Mouse (Mus musculus): Measurements from ENCODE around the gene Ppm1j.
"Not testable (repeated sequence)": the region's sequence is repeated elsewhere in the genome, so short reads cannot be mapped to it uniquely, and the experiment has no call there.

Ppm1j gene

DNA sequence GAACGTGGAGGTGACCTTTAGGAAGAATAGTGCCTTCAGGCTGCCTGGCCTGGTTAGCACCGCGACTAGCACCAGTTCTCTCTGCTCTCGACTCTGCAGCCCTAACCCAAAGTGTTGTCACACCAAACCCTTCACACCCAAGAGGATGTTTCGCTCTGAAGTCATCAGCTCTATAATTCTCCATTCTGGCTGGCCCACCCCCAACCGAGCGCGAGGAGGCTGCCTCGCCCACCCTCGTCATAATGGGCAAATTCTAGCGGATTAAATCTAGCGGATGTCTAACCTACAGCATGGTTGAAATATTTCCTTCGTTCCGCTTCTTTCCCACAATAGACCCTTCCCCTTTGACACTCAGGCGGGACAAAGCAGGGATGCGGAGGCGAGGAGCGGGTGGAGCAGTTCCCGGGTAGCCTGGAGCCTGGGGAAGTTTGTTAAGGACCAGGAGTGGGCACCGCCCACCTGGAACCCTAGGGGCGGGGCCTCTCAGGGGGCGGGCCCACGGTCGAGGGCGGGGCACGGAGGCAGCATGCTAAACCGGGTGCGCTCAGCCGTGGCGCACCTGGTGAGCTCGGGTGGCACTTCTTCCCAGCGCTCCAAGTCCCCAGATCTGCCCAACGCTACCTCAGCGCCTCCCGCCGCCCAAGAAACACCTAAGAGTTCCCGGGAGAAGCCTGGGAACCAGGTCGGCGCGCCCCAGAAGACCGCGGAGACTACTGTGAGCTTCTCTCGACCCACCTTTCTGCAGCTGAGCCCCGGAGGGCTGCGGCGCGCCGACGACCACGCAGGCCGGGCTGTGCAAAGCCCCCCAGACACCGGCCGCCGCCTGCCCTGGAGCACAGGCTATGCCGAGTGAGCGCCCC is at the start of gene Ppm1j:
Gene Ppm1j (plus strand): TSS at position 496 of the 860 bp plus-strand sequence.
- DNase-seq, result peak; percentile 85 to 91

- DNase-seq, result no peak
Observed at GRCm38 (mm10) chr3:104732907-104733306, 47.9 kb upstream of the Ppm1j start.

DNA sequence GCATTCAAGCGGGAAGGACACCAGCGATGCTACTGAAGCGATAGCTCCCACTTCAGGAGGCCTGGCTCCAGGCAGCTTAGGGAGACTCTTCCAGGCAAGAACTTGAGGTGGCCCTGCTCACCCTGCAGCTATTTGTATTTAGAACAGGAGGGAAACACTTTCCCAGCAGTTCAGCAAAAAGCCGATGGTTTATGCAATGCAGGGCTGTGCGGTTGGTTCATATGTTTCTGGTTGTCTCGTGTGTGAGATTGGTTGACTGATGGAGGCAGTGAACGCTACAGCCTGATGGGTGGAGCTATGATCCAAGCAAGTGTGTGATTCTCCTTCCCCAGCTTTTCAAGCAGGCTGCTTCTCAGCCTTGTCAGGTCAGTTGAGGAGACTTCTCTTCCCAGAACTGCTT is 46.2 kb upstream of the Ppm1j start:
- DNase-seq, result no peak

DNA sequence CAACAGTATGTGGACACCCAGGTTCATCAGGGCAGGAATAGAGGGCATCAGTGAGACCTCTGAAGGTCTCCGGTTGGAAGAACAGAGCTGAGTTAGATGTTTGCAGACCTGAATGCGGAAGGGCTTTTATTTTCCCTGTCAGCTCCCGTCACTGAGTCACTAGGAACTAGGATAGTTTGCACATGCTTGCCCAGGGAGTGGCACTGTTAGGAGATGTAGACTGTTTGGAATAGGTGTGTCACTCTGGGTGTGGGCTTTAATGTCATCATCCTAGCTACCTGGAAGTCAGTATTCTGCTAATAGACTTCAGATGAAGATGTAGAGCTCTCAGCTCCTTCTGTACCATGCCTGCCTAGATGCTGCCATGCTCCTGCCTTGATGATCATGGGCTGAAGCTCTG is 38.9 kb upstream of the Ppm1j start:
- DNase-seq, result no peak

- no peak for DNase-seq
Observed at GRCm38 (mm10) chr3:104743161-104743560, 37.7 kb upstream of the Ppm1j start.

GRCm38 (mm10) chr3:104743864-104744263 is 37.0 kb upstream of the Ppm1j start:
- no peak for DNase-seq

DNA sequence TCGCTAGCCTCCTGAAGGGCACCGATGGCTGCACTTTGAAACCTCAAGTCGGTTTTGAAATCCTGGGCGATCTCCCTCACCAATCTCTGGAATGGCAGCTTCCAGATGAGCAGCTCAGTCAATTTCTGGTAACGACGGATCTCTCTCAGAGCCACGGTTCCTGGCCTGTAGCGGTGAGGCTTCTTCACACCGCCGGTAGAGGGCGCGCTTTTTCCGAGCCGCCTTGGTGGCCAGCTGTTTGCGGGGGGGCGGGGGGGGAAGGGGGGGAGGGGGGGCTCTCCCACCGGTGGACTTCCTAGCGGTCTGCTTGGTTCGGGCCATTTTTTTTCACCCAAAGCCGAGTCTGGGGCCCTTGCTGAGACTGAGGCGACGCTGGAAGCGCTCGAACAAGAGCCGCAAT is 28.0 kb upstream of the Ppm1j start:
- DNase-seq, result peak; percentile 44 to 52

DNA sequence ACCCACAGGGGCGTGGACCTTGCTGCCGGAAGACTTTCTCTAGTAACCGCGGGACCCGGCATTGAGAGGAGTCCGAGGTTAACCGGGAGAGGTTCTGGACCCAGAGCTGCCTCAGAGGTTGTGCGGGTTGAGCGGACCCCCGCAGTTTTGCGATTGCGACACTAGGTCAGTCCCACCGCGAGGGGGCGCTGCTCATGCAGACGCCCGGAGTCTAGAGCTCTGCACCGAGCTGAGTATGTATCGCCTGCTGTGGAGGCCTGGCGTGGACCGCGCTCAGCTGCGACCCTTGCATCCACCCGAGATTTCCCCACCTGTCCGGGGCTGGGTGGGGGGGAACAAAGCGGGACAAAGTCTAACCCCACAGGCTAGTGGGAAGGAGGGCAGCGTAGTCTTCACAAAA is 22.4 kb upstream of the Ppm1j start:
- DNase-seq, result peak; percentile 85 to 89

GRCm38 (mm10) chr3:104758869-104759268 is 22.0 kb upstream of the Ppm1j start:
- no peak for DNase-seq

GRCm38 (mm10) chr3:104762103-104762863 is 18.6 kb upstream of the Ppm1j start:
- not testable (repeated sequence) for DNase-seq

GRCm38 (mm10) chr3:104765021-104765420 is 15.8 kb upstream of the Ppm1j start:
- peak; percentile 43 to 48 for DNase-seq

GRCm38 (mm10) chr3:104767141-104767540 is 13.7 kb upstream of the Ppm1j start:
- DNase-seq, result no peak

DNA sequence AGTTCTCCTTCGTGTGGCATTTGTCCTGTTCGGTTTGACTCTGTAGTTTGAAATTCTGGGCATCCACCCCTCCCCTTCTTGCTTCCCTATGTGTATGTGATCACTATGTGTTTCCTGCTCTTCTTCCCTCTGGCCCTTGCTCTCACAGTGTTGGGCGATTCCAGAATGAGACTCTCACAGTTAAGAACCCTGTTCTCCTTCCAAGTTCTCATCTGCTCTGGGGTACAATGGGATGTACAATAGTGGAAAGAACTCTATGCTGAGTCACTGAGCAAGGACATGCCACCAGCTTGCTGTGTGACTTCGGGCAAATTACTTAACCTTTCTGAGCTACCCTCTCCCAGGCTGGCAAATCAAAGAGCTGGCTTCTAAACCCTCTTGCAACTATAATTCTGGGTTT is 13.1 kb upstream of the Ppm1j start:
- DNase-seq, result no peak

DNA sequence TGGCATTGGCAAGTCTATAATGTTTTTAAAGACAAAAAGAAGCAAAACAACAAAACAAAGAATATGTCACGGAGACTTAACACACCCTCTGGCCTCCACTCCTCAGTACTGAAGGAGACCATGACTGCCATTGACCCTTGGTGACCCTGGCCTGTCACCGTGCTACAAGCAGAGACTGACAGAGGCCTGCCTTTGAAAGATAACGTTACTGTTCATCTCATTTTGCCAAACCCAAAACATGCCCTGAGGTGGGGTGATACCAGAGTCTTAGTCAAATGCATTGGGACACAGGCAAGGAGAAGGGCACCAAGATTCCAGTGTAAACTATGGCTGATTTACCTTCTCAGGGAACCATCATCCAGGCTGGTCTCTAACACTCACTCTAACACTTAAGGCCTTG is 11.7 kb upstream of the Ppm1j start:
- DNase-seq, result no peak

DNA sequence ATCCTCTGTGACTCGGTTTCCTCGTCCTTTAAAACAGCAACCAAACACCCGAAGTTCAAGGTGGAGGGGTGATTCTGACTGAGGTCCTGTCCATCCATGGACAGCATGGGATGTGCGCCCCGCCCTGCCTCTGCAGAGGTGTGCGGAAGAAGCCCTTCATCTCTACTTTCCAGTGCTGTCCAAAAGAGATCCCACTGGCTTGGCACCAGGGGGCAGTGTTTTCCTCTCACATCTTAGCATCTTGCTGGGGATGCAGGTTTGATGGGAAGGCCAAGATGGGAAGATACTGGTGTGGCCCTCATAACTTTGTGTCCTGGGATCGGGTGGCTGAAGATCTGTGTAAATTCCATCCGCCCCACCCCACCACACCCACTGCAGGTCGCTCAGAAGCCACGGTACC is 10.8 kb upstream of the Ppm1j start:
- peak; percentile 67 to 68 for DNase-seq

GRCm38 (mm10) chr3:104770918-104771317 is 9.9 kb upstream of the Ppm1j start:
- DNase-seq, result no peak

GRCm38 (mm10) chr3:104771460-104771859 is 9.4 kb upstream of the Ppm1j start:
- no peak for DNase-seq

DNA sequence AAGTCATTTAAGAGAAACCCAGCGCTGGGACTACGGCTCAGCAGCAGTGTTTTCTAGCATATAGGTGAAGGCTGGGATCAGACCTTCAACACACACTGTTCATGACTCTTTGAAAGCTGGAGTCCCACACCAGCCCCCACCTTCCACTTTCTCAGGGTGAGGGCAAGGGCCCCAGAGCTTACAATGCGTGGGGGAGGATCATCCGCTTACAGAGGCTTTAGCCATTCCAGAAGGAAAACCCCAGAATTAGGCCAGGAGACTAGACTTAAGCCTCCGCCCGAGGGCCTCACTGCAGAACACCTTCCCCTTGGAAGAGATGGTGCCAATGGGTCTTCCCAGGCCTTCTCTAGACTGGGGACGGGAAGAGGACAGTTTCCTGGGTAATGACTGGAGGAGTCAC is 7.6 kb upstream of the Ppm1j start:
- no peak for DNase-seq

- DNase-seq, result peak; percentile 70 to 77
Observed at GRCm38 (mm10) chr3:104777342-104777741, 3.5 kb upstream of the Ppm1j start.

DNA sequence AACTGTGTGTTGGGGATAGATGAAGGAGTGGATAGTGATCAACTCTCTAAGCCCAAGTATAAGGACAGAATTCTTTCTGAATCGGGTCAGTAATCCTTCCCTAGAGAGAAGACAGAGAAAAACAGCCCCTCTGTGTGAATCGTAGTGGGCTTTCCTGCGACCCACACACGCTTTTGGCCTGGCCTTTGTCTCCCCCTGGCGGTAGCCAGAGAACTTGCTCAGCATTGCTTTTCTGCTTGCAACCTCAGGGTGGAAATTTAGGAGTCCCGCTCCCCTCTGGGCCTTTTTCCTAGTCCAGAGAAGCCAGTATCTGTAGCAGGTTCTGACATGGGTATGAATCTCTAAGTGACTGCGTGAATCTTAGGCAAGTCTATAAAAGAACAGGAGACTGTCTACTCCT is 907 bp upstream of the Ppm1j start:
- peak; percentile 83 to 84 for DNase-seq

DNA sequence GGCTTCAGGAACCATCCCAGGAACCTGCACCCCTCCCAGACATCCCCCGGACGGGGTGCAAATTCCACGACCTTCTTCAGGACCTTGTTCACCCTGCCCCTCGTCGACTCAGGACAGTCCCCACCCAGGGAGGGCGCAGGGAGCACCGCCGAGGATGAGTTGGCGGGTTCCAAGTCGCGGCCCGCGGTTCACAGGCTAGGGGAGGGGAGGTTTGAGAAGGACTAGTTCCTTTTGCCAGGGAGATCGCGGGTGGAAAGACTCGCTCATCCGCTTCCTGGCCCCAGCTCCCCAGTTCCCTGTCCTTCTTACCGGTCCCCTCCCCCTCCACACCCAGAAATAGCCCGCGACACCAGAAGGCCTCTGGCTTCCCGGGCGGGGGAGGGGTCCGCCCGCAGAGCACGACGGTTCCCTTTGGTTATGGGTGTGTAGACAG is 631 bp downstream of the Ppm1j start, which contains the start of gene Fam19a3:
Gene Fam19a3 (minus strand): TSS at position 370 of the 433 bp plus-strand sequence.
- peak; percentile 44 to 56 for DNase-seq

- DNase-seq, result peak; percentile 73 to 81
Observed at GRCm38 (mm10) chr3:104782061-104782681, 1.3 kb downstream of the Ppm1j start.

DNA sequence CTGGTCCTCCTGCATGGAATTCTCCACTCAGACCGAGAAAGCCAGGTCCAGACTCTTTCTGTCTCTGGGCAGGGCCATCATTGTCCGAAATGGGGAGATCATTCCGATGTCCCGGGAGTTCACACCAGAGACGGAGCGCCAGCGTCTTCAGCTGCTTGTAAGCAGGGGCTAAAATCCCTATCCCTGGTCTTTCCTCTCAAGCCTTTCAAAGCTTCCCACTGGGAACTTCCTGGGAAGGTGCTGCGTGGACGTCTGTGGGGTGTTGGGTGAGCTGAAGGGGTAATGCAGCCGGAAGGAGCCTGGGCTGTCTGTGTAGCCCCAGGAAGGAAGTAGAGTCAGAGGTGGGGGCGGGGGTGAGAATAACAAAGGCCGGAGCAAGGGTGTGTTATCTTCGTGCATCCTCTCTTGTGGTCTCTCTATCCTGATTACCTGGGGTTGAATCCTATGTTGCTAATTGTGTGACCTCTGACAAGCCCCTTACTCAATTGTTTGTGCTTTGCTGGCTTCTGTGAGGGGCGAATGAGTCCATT is 3.2 kb downstream of the Ppm1j start:
- DNase-seq, result no peak
